Mouse (Mus musculus) brain, embryonic 14.5 days (tissue): Measurements from ENCODE around the gene Ofd1.

Experiments used
- CTCF ChIP-seq: fragments of 200-500 bp; IDR thresholded peaks from 2 replicates; pipeline ENCODE4 v1.5.1; 2012; ENCODE audit warnings: inconsistent platforms, mild to moderate bottlenecking, moderate library complexity, borderline replicate concordance; ENCODE audit not compliant: insufficient read depth, insufficient read length; ENCODE audit errors: extremely low read depth
- POLR2A ChIP-seq: fragments of 200-500 bp; IDR thresholded peaks from 2 replicates; pipeline ENCODE4 v1.6.1; 2012; ENCODE audit warnings: mild to moderate bottlenecking, inconsistent platforms, borderline replicate concordance; ENCODE audit not compliant: poor library complexity, insufficient read depth, insufficient read length, severe bottlenecking; ENCODE audit errors: extremely low read depth

DNA sequence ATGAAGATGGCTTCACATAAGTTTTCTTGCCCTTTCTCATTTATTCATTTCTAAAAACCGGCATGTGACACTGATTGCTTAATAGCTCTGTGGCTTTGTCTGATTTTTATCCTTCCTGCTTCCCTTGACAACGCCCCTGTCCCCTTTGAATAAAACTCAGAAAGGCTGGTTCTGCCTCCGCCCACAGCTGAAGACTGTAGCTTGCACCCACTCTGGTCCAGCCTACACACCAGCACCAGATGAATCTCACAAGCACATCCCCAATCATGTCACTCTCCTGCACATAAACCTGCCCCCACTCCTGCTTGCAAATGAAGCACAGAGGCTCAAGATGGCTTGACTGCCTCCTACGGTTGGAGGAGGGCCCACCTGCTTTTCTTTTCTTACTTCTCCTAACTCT lies 80.0 kb downstream of the Ofd1 start:
- TF ChIP-seq POLR2A: no peak
- no peak for TF ChIP-seq CTCF
